Mouse (Mus musculus) ES-E14 (cell line): ENCODE results near the gene Eif4g1.

ENCODE experiments used
- CHD2 ChIP-seq: IDR thresholded peaks from 2 replicates; pipeline ENCODE4 v1.6.1; 2014; ENCODE audit warnings: mild to moderate bottlenecking, low read depth, low read length, inconsistent platforms
- MAFK ChIP-seq: IDR thresholded peaks from 2 replicates; pipeline ENCODE4 v1.6.1; 2014; ENCODE audit warnings: mild to moderate bottlenecking, low read depth, low read length, inconsistent platforms; ENCODE audit not compliant: insufficient read depth
- ZC3H11A ChIP-seq: IDR thresholded peaks from 2 replicates; pipeline ENCODE4 v1.6.1; 2012; ENCODE audit warnings: low read depth, mild to moderate bottlenecking, inconsistent platforms, low read length, borderline replicate concordance
- ZNF384 ChIP-seq: IDR thresholded peaks from 2 replicates; pipeline ENCODE4 v1.6.1; 2012; ENCODE audit warnings: low read depth, low read length, inconsistent platforms

GRCm38 (mm10) chr16:20706407-20707055 lies 38.4 kb downstream of the Eif4g1 start:
- TF ChIP-seq ZC3H11A = no peak
- no peak for TF ChIP-seq CHD2
- TF ChIP-seq ZNF384 = no peak
- no peak for TF ChIP-seq MAFK
